Mouse (Mus musculus) CD4-positive, CD25-positive, alpha-beta regulatory T cell, adult 4 months (primary cell): ENCODE results near the gene Zfp952. TPM values are rescaled to one million over a fixed set of nuclear protein-coding genes. Genes with fewer than 3 reads are reported as not detected.
A peak's percentile ranks its signal among the peaks of the same experiment; 100 is the strongest.
"Not testable (repeated sequence)": the region's sequence is repeated elsewhere in the genome, so short reads cannot be mapped to it uniquely, and the experiment has no call there.

Experiments used
- ATAC-seq: one replicate; pipeline ENCODE4 v1.8.0; 2017
- polyA plus RNA-seq, 2 experiments: library from polyadenylated mRNA; unstranded; fragments of 100-300 nt; shearing (Covaris generic); gene quantifications; one replicate each; pipeline ENCODE4 v1.2.1; 2017

Gene Zfp952
- polyA plus RNA-seq = 10 to 100 TPM; 14.7 to 17.3 TPM

GRCm38 (mm10) chr17:32992699-32993474 lies at the start of gene Zfp952:
Zfp952 (plus strand) TSS chr17:32993129.
- ATAC-seq = peak; percentile 99

- no peak for ATAC-seq
These were observed 49.3 kb upstream of the Zfp952 start for GRCm38 (mm10) chr17:32943661-32944060.

- ATAC-seq = no peak
These were observed 48.4 kb upstream of the Zfp952 start for GRCm38 (mm10) chr17:32944402-32945035.

GRCm38 (mm10) chr17:32946716-32947115 lies 46.2 kb upstream of the Zfp952 start:
- peak; percentile 7 for ATAC-seq

GRCm38 (mm10) chr17:32947215-32947914 lies 45.6 kb upstream of the Zfp952 start, which contains the start of gene Cyp4f13:
Cyp4f13 (minus strand) TSS chr17:32947402.
- peak; percentile 94 for ATAC-seq

GRCm38 (mm10) chr17:32950136-32950535 lies 42.8 kb upstream of the Zfp952 start:
- ATAC-seq = no peak

- ATAC-seq = no peak
These were observed 41.9 kb upstream of the Zfp952 start for GRCm38 (mm10) chr17:32951006-32951405.

- ATAC-seq = peak; percentile 27
These were observed 41.5 kb upstream of the Zfp952 start for GRCm38 (mm10) chr17:32951441-32951840.

GRCm38 (mm10) chr17:32965253-32965622 lies 27.7 kb upstream of the Zfp952 start:
- peak; percentile 46 for ATAC-seq

GRCm38 (mm10) chr17:32965623-32966290 lies 27.2 kb upstream of the Zfp952 start, which contains the start of gene Zfp472:
Zfp472 (plus strand) TSS chr17:32965814.
- peak; percentile 97 for ATAC-seq

- no peak for ATAC-seq
These were observed 11.6 kb upstream of the Zfp952 start for GRCm38 (mm10) chr17:32981361-32981760.

GRCm38 (mm10) chr17:32986301-32986700 lies 6.6 kb upstream of the Zfp952 start:
- ATAC-seq = no peak

- ATAC-seq = no peak
These were observed 797 bp upstream of the Zfp952 start for GRCm38 (mm10) chr17:32991965-32992698.

GRCm38 (mm10) chr17:32998492-32998891 lies 5.6 kb downstream of the Zfp952 start:
- ATAC-seq = no peak

- no peak for ATAC-seq
These were observed 15.4 kb downstream of the Zfp952 start for GRCm38 (mm10) chr17:33008337-33008736.

- ATAC-seq = not testable (repeated sequence)
These were observed 27.5 kb downstream of the Zfp952 start for GRCm38 (mm10) chr17:33020434-33020833.

- no peak for ATAC-seq
These were observed 39.4 kb downstream of the Zfp952 start for GRCm38 (mm10) chr17:33032376-33032775.

- peak; percentile 97 for ATAC-seq
These were observed 40.3 kb downstream of the Zfp952 start, which contains the start of gene Zfp763 for GRCm38 (mm10) chr17:33032900-33033891. Zfp763 (minus strand) TSS chr17:33033402.
